Mouse (Mus musculus): ENCODE measurements around the gene Fnbp1l.

Gene Fnbp1l

DNA sequence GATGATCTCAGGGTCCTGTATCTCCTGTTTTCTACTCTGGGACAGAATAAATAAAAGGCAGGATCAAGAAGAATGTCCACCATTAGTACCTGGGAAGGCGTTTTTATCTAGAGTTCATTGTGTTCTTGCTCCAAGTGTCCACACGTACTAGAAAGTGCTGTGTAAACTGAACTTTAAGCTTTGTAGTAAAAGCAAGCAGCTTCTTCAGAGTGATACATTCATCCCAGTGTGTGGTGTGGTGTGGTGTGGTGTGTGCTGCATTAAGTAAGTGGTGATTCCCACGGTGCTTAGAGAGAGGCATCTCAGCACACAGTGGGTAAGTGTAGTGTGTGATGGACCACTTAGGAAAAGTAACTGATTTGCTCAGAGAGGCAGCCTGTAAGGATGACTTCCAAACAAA is 91.0 kb downstream of the Fnbp1l start:
- DNase-seq (ENCODE audit: low spot score) = no peak

DNA sequence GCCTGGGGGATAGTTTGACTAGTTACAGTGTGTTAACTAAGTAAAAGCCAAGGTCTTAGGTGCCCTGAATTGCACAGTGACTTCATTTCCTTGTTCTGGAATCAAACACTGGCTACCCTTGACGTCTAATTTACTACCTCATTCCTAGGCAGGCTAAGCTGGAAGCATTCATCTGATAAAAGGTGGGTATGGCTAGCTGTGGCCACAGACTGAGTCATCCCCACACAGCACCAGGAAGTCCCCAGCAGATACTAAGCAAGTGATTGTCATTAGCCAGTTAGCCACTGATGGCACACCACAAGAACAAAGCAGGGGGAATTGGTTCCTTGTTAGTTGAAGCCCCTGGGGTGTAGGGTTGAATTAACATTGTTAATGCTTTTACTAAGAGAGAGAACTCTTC is 98.2 kb downstream of the Fnbp1l start:
- no peak for DNase-seq (ENCODE audit: low spot score)

DNA sequence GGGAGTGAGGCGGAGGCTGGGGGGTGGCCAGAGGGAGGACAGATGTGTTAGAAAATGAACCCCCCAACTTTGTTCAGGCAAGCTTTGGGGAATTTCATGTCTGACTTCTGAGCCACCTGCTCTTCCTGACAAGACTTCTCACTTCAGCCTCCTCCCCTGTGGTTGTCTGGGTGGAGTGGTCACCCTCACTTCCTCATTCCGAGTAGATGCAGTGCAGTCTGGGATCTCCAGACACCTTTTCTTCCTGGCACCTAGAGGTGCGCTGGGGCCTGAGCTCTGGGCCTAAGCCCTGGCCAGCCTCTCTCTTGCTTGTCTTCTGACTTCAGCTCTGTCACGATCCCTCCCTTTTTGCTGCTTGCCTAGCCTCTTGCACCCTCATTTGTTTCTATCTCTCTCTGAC is 98.6 kb downstream of the Fnbp1l start:
- no peak for DNase-seq (ENCODE audit: low spot score)

DNA sequence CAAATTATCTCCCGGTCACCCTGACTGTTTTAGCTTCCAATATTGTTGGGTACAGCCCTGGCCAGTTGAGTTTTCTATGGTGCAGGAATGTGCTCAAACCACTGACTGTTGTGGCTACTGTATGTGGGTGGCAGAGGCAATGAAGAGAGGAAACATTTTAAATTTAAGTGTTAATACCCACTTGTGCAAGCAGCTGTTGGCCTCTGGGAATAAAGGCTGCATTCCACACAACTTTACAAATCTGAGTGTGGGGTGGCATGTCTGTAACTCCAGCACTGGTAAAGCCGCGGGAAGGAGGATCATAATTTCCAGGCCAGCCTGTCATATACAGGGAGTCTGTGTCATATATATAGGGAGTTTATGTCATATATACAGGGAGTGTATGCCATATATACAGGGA is 99.2 kb downstream of the Fnbp1l start:
- no peak for DNase-seq (ENCODE audit: low spot score)

DNA sequence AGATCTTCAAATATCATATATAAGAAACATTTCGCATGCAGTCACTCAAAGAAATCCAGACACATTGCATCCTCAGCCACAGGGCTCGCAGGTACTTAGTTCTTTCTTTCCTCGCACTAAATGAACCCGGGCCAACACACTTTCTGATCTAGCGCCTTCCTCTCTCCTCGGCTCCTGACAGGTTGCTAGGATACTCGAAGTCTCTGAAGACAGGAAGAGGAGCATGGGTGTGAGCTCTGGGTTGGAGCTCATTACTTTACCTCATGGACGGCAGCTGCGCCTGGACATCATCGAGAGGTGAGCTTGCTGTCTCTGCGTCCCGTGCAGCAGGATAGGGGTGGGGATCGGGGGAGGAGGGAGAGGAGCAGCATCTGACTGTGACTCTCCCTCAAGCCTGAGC is 100.4 kb downstream of the Fnbp1l start:
- no peak for DNase-seq (ENCODE audit: low spot score)

DNA sequence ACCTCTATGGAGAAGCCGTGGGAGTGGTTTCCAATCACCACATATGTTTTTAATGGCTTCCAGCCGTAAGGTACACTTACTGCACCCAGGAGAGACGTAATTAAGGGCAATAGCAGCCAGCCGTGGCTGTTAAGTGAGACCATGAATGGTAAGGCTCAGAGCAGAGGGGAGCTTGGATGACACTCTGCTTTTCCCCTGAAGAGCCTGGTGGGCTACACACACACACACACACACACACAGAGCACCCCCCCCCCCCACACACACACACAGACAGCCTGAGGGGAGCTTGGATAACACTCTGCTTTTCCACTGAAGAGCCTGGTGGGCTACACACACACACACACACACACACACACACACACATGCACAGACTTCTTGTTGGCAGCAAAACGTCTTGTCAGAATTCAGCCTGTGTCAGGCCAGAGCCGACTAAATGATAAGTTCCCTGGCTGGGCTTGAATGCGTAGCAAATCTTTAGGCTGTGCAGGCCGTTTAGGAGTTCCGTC is 101.2 kb downstream of the Fnbp1l start:
- no peak for DNase-seq (ENCODE audit: low spot score)

DNA sequence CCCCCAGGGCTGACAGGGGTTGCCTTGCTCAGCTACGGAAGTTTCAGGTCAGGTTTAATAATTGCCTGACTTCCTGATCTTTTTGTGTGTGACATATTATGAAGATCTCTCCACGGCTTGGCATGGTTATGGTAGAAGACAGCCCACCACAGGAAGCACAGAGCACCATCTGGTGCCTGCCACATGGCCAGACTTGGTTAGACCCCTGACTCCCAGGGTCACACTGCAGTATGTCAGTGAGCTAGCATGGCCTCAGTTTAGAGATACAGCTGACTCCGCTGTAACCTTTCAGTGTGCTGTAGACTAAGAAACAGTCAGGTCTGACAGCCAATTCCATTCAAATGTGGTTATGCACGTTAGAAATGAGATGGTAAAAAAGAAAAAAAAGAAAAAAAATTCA is 101.8 kb downstream of the Fnbp1l start:
- no peak for DNase-seq (ENCODE audit: low spot score)

DNA sequence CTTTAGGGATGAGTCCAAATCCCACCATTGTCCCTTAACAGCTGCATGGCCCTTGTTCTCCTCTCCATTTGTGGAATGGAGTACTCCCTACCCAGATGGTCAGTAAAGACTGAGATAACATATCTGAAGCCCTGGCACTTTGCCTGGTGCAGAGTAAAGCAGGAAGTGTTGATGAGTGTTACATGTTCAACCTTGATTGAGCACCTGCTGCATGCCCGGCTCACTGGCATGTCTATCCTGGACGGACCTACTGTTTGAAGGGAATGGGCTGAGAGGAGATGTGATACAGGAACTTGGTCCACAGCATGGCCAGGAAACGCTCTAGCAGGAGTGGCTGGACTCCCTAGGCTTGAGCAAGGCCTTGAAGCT is 103.2 kb downstream of the Fnbp1l start:
- no peak for DNase-seq (ENCODE audit: low spot score)

DNA sequence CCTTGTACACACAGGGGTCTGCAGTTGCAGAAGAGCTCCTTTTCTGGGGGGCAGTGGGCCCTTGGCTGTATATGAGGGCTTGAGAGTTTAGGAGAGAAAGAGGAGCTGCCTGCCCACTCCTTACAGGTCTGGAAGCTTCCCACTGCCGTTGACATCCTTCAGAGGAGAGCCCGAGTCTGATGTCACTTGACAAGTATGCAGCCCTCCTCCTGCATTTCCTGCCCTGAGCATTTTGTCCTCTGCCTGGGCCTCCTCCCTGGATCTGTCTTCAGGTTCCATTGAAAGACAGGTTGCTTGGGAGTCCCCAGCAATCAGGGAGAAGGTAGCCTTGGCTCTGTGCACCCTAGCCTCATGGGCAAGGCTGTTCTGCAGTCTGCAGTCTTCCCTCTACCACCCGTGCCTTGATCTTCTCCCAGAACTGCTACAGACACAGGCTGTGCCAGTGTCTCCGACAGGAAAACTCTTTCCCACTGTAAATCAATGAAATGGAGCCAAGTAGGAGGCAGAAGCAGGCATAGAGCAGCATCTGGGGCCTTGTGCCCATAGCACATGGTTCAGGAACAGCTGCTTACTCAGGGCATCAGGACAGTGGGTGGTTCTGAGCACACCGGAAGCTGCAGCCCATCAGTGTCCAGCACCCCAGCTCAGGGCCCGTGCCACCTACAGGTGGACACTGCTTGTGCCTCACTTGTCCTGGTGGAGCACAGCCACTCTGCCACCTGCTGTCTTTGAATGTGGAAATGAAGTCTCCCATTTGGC is 103.8 kb downstream of the Fnbp1l start:
- DNase-seq (ENCODE audit: low spot score) = no peak

DNA sequence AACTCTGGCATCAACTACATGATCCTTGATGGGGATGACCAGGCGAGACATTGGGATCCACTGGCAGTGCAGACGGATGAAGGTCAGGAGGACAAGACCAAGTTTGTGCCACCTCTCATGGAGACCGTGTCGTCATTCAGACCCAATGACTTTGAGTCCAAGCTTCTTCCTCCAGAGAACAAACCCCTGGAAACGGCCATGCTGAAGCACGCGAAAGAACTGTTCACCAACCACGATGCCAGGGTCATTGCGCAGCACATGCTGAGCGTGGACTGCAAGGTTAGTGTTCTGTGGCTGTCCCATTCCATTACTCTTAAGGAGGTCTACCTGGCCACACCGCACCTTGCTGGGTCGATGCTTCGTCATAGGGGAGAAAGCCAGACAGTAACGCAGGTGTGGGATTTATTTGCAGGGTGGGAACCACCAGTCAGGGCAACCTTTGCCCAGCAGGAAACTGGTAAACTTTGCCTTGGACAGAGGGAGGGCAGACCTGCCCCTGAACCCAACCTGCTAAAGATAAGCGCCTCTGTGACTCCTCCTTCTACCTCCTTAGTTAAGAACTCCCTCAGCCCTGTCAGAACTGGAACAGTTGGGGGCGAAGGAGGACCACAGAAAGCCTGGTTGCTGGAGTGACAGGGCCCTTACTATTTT is 106.7 kb downstream of the Fnbp1l start:
- no peak for DNase-seq (ENCODE audit: low spot score)

DNA sequence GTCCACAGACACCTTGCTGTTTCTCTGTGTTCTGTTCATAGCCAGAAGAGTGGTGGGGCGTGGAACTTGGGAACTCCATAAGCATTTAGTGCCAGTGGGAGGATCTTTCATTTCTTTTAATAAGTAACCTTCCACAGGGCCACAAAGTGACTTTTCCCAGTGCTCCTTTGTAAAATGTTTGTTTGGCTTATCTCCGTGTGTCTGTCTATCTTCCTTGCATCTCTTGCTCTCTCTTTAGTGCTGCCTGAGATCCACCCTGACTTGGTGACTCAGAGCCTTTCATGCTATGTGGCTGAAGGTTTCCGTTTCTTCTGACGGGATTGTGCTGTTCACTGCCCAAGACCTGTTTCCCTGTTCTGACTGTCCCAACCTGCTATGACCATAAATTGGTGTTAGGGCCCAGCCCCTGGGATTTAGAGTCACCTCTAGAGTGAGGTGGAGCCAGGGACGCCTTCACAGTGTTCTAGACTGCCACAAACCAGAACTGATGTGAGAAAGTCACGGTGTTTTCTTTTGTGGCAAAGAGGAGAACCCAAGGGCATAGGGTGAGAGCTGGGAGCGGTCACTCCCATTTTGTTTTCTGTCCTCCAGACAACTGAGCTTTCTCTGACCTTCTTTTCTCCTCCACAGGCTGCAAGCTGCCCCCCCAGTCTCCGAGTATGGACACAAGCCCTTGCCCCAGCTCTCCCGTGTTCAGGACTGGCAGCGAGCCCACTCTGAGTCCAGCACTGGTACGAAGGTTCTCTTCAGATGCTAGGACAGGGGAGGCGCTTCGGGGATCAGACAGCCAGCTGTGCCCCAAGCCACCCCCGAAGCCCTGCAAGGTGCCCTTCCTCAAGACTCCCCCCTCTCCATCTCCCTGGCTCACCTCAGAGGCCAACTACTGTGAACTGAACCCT is 107.5 kb downstream of the Fnbp1l start:
- no peak for DNase-seq (ENCODE audit: low spot score)

DNA sequence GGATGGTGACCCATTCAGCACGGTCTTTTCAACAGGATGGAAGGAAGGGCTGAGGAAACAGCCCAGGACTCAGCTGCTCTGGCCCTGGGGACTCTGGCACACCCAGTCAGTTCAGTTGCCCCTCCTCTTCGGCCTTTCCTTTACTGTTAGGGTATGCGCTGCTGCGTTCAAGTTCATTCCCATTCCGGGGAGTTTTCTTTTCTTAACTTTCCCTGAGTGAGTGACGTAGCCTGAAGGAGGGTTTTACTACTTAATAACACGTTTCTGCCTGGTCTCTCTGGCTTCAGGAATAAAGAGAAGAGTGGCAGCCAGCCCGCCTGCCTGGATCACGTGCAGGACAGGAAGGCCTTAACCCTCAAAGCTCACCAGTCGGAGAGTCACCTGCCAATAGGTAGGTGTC is 108.6 kb downstream of the Fnbp1l start:
- DNase-seq (ENCODE audit: low spot score) = no peak

DNA sequence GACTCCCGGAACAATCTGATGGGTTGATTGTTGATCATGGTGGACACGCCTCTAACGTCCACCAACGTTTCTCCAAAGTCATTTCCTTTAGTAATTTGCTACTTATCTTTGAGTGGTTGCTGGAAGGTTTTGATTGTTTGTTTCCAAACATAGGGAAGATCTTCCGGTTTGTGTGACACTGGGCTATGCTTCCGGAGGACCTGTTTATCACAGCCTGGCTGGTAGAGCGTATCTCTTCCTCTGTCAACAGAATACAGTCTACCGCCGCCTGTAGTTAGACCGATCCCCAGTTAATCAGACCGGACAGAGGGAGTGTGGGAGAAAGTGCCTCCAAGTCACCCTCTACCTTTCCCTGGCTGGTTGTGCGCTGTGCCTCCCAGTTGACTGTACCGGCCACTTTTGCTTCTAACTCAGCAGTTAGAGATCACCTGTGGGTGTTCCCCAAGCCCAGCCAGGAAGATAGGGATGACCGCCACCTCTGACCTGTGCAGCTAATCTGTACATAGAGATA is 109.2 kb downstream of the Fnbp1l start:
- DNase-seq (ENCODE audit: low spot score) = no peak

DNA sequence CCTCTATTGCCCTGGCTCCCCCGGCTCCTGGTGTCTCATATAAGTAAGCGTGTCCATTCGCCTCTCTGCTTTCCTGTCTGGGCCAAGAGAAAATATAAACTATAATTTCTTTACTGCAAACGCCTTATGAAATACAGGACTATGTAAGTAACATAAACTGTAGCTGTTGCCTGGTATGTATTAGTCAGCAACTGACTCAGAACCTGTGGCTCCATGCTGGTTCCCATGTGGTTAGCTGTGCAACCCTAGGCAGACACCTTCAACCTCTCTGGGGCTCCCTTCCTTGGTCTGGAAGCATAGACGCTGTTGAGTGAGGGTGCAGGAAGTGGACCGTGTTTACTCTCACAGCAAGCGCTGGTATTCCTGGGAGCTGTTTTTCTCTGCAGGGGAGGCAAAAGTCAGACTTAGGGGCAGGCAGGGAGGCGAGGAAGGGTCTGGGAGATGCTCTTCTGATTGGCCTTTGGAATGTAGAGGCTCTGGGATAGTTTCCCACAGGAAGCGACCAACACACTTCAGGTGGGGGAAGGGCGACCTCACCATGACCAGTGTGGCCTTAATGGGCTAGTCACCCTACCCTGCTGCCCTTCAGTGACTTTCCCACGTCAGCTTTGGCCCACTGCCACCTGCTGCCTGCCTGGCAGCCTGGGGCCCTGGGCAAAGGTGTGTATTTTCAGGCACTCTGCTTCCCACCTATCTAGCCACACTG is 109.8 kb downstream of the Fnbp1l start:
- no peak for DNase-seq (ENCODE audit: low spot score)

DNA sequence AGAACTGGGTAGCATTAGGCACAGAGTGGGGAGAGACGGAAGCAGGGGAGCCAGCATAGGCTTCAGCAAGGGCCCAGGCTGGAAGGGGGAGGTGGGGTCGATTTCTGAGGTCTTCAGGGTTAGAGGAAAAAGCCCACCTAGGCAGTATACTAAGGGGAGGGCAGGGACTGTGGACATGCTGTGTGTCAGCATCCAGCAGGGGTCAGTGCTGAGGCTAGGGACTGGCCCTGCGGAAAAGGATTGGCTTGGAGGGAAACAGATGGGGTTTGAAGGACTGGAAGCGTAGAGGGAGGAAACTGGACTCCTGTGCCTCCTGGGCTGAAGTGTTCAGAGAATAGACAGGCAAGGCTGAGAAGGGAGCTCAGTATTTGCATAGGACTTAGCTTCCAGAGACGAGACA is 110.4 kb downstream of the Fnbp1l start:
- no peak for DNase-seq (ENCODE audit: low spot score)

DNA sequence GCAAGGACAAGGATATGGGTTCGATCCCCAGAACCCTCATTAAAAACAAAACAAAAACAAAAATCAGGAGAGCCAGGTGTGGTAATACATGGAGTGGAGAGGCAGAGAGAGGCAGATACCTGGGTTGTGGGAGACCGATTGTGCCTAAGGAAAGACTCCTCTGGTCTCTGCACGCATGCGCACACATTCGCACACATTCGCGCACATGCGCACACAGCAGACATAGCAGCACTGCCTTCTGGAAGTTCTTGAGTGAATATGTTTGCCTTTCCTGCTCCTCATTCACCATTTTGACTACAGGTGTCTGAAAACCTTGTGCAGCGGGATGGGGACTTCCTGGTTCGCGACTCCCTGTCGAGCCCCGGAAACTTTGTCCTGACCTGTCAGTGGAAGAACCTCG is 111.7 kb downstream of the Fnbp1l start:
- DNase-seq (ENCODE audit: low spot score) = no peak

DNA sequence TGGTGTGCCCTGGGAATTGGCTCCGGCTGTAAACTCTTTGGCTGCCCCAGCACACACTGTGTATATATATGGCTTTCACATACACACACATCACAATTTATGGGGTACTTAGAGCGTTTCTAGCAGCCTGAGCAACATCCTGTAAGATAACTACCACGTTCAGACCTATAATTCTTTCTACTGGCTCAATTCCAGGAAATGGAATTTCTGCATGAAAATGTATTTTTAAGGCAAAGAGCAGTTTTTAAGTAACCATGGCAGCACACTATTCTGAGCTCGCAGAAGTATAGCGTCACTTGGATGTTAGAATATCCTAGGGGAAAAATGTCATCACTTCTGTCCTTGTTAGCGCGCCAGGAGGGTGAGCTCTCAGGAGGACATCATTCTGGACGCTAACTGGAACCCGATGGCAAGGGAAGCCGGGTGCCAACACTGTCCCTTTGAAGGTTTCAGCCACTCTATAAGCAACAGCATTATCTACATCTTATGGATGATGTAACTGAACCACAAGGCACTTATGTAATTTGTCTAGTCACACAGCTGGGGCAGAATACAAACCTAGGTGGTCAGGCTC is 113.1 kb downstream of the Fnbp1l start:
- DNase-seq (ENCODE audit: low spot score) = no peak

DNA sequence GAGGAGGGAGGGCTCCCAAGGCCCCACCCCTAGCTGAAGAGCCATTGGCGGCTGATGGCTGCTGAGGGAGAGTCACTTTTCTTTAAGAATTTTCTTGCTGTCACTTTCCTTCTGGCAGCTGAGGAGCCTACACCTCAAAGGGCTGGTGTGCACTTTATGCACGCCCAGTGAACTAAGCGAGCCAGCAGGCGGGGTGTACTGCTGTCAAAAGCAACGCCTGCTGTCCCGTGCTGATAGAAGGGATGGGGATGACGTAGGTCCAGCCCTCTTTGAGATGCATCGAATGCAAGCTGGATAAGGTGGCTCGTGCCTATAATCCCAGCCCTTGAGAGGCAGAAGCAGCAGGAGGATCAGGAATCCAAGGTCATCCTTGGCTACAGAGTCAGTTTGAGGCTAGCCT is 118.6 kb downstream of the Fnbp1l start:
- no peak for DNase-seq (ENCODE audit: low spot score)

DNA sequence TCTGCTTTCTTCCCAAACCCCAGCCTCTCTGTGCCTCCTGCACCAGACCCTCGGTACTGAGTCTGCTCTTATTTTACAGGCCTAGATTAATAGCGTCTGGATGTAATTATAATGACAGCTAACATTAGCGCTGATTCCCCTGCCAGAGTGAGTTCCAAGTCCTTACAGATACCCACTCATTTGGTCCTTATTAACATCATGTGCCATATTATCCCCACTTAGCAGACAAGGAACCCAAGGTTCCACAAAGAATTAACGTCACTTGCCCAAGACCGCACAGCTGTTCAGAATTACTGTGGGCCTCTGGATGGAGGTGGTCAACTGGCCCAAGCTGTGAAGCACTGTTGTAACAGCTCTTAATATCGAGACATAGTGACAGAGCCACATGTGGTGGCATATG is 119.9 kb downstream of the Fnbp1l start:
- no peak for DNase-seq (ENCODE audit: low spot score)

DNA sequence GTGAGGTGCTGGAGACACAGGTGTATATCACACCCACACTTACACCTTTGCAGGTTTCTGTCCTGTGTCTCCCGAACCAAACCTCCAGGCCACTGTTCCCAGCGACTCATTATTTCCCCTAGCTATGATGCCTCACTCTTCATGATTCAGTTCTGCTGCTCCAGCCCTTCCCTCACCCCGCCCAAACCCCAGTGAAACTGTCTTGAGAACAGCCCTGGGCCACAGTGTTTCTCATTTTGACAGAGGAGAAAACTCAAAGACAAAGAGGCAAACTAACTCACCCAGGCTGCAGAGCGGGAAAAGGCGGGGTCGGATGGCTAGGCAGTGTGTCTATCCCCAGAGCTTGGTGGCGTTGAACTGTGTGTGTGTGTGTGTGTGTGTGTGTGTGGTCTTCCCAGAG is 121.0 kb downstream of the Fnbp1l start:
- DNase-seq (ENCODE audit: low spot score) = no peak

DNA sequence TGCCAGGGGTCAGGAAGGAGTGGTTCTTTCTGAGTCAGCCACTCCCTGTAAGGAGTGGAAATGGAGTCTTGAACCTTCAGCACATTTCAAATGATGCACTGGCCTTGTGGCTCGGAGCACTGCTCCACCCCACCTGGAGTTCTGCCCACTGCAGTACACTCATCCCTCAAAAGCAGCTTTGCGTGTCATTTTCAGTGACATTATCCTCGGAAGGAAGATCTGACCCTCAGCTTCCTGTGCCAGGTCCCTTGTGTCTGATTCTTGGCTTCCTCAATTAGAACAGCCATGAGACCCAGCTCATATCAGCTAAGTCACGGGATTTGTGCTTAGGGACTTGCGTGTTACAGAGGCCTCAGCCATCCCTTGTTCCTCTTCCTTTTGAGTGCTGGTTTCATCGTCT is 121.6 kb downstream of the Fnbp1l start:
- DNase-seq (ENCODE audit: low spot score) = no peak

DNA sequence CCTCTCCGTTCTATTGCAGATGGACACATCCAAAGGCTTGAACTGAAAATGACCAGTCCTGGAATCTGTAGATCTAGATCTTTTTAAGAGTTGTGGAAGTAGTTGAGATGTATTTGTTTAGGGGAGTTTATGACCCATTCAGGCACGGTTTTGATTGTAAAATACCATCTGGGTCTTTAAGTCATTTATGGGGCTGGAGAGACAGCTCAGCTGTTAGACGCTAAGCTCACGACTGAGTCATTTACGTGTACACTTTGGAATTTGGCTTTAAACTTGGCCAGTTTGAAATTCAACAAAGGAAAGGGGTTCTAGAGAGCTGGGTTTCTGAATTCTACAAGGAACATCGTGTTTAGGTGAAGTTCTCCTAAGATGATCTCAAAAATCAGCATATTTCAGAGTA is 124.8 kb downstream of the Fnbp1l start:
- no peak for DNase-seq (ENCODE audit: low spot score)
